Mouse (Mus musculus) layer of hippocampus, adult 9-11 months (tissue): ENCODE data around the gene Tstd1.

Source experiments
- DNase-seq: peaks from one replicate; pipeline ENCODE4 v3.0.0; 2022

The Tstd1 gene

GRCm38 (mm10) chr1:171457568-171457967, 38.9 kb downstream of the Tstd1 start:
- DNase-seq = no peak

- DNase-seq = no peak
These were observed 41.1 kb downstream of the Tstd1 start for GRCm38 (mm10) chr1:171459791-171460190.

- no peak for DNase-seq
These were observed 42.2 kb downstream of the Tstd1 start for GRCm38 (mm10) chr1:171460551-171461503.

GRCm38 (mm10) chr1:171463133-171463532, 44.5 kb downstream of the Tstd1 start:
- no peak for DNase-seq

- no peak for DNase-seq
These were observed 47.2 kb downstream of the Tstd1 start for GRCm38 (mm10) chr1:171465749-171466412.

- DNase-seq = no peak
These were observed 47.9 kb downstream of the Tstd1 start for GRCm38 (mm10) chr1:171466565-171466964.

- no peak for DNase-seq
These were observed 51.0 kb downstream of the Tstd1 start for GRCm38 (mm10) chr1:171469678-171470077.
